Mouse (Mus musculus): ENCODE results near the gene Atp2b4. TPM values are rescaled to one million over a fixed set of nuclear protein-coding genes. Genes with fewer than 3 reads are reported as not detected.
A peak's percentile ranks its signal among the peaks of the same experiment; 100 is the strongest.
"Not testable (repeated sequence)": the region's sequence is repeated elsewhere in the genome, so short reads cannot be mapped to it uniquely, and the experiment has no call there.

Atp2b4 gene
- polyA plus RNA-seq, 1 experiment from 2014 or later: 27.5 TPM

- 81% methylated on average over 3 of the region's 3 CpGs for WGBS (ENCODE audit: insufficient replicate concordance)
- DNase-seq (no peak), ATAC-seq (ENCODE audit: low read depth) (no peak)
- Histone ChIP-seq H3K4me1 (replicated peaks) (peaks cover 6% of the 10 kb centered on the region; the same call in 1 of the 2 replicates), H3K9ac (no peak overlapping the region), H3K36me3 (no peaks in the 10 kb centered on the region), H3K9me3 (replicated peaks) (no peaks in the 10 kb centered on the region), H3K4me2 (no peak overlapping the region), H3K4me3 (replicated peaks) (no peak overlapping the region), H3K27ac (no peak overlapping the region), H3K27me3 (no peaks in the 10 kb centered on the region)
Measured at GRCm38 (mm10) chr1:133668618-133669017, 132.2 kb downstream of the Atp2b4 start.

- H3K9me3 ChIP-seq (replicated peaks): no peaks in the 10 kb centered on the region
- no peak overlapping the region for H3K4me3 ChIP-seq (replicated peaks)
- WGBS (ENCODE audit: insufficient replicate concordance): 77% methylated on average over 7 of the region's 7 CpGs
- H3K4me1 ChIP-seq (replicated peaks): peaks cover 6% of the 10 kb centered on the region; the same call in 1 of the 2 replicates
- H3K27ac ChIP-seq: no peak overlapping the region
- H3K27me3 ChIP-seq: no peaks in the 10 kb centered on the region
- DNase-seq (no peak), ATAC-seq (ENCODE audit: low read depth) (no peak)
- no peaks in the 10 kb centered on the region for H3K36me3 ChIP-seq
- H3K4me2 ChIP-seq: no peak overlapping the region
- H3K9ac ChIP-seq: no peak overlapping the region
Measured at GRCm38 (mm10) chr1:133667721-133668120, 133.1 kb downstream of the Atp2b4 start.

- H3K27me3 ChIP-seq; H3K4me1 ChIP-seq (replicated peaks); H3K36me3 ChIP-seq; H3K9ac ChIP-seq; DNase-seq; H3K9me3 ChIP-seq (replicated peaks); H3K4me2 ChIP-seq; H3K27ac ChIP-seq; H3K4me3 ChIP-seq (replicated peaks); ATAC-seq (ENCODE audit: low read depth): not testable (repeated sequence)
- 65% methylated on average over 8 of the region's 8 CpGs for WGBS (ENCODE audit: insufficient replicate concordance)
Measured at GRCm38 (mm10) chr1:133665713-133666112, 135.1 kb downstream of the Atp2b4 start.

- H3K4me1 ChIP-seq (replicated peaks): peaks cover 16% of the 10 kb centered on the region
- WGBS (ENCODE audit: insufficient replicate concordance): 67% methylated on average over 11 of the region's 11 CpGs
- H3K27ac ChIP-seq: peak overlapping the region; percentile 70
- DNase-seq (no peak), ATAC-seq (ENCODE audit: low read depth) (no peak)
- peaks cover 3% of the 10 kb centered on the region for H3K36me3 ChIP-seq
- 0 out of 2 replicates have a peak overlapping the region, but pooled peaks have one; percentile 20 for H3K9ac ChIP-seq
- no peaks in the 10 kb centered on the region for H3K9me3 ChIP-seq (replicated peaks)
- peak overlapping the region; percentile 34; the same call in 1 of the 2 replicates for H3K4me2 ChIP-seq
- H3K4me3 ChIP-seq (replicated peaks): no peak overlapping the region
- no peaks in the 10 kb centered on the region for H3K27me3 ChIP-seq
Measured at GRCm38 (mm10) chr1:133664203-133664970, 136.5 kb downstream of the Atp2b4 start.

GRCm38 (mm10) chr1:133663427-133663826 is 137.4 kb downstream of the Atp2b4 start:
- Histone ChIP-seq H3K27ac (no peak overlapping the region), H3K9ac (no peak overlapping the region), H3K4me2 (no peak overlapping the region), H3K4me3 (replicated peaks) (no peak overlapping the region), H3K36me3 (peaks cover 13% of the 10 kb centered on the region), H3K4me1 (replicated peaks) (peaks cover 26% of the 10 kb centered on the region), H3K9me3 (replicated peaks) (no peaks in the 10 kb centered on the region), H3K27me3 (no peaks in the 10 kb centered on the region)
- WGBS (ENCODE audit: insufficient replicate concordance): 75% methylated on average over 4 of the region's 4 CpGs
- no peak for ATAC-seq (ENCODE audit: low read depth)
- no peak for DNase-seq

GRCm38 (mm10) chr1:133662941-133663340 is 137.9 kb downstream of the Atp2b4 start:
- peaks cover 31% of the 10 kb centered on the region for H3K4me1 ChIP-seq (replicated peaks)
- H3K4me3 ChIP-seq (replicated peaks): no peak overlapping the region
- no peak overlapping the region for H3K9ac ChIP-seq
- H3K36me3 ChIP-seq: peaks cover 17% of the 10 kb centered on the region
- ATAC-seq (ENCODE audit: low read depth) (no peak), DNase-seq (no peak)
- no peak overlapping the region for H3K4me2 ChIP-seq
- 87% methylated on average over 7 of the region's 7 CpGs for WGBS (ENCODE audit: insufficient replicate concordance)
- no peak overlapping the region for H3K27ac ChIP-seq
- no peaks in the 10 kb centered on the region for H3K9me3 ChIP-seq (replicated peaks)
- no peaks in the 10 kb centered on the region for H3K27me3 ChIP-seq

GRCm38 (mm10) chr1:133661203-133661933 is 139.5 kb downstream of the Atp2b4 start, which contains the start of gene Gm38394:
Gene Gm38394 (minus strand): TSS chr1:133661318.
- Histone ChIP-seq H3K9me3 (replicated peaks) (no peaks in the 10 kb centered on the region), H3K36me3 (peaks cover 32% of the 10 kb centered on the region), H3K9ac (peak within 1 kb of the TSS; percentile 92), H3K27ac (peak within 1 kb of the TSS; percentile 87), H3K4me3 (replicated peaks) (peak within 1 kb of the TSS; percentile 85), H3K4me2 (peak within 1 kb of the TSS; percentile 86), H3K4me1 (replicated peaks) (peaks cover 45% of the 10 kb centered on the region), H3K27me3 (no peaks in the 10 kb centered on the region)
- 3% methylated on average over 26 of the region's 26 CpGs for WGBS (ENCODE audit: insufficient replicate concordance)
- DNase-seq (peak; percentile 86), ATAC-seq (ENCODE audit: low read depth) (peak; percentile 99)

- Histone ChIP-seq H3K4me3 (replicated peaks) (peak within 1 kb of the TSS; percentile 85), H3K4me2 (peak within 1 kb of the TSS; percentile 86), H3K27me3 (no peaks in the 10 kb centered on the region), H3K9ac (peak within 1 kb of the TSS; percentile 92), H3K36me3 (peaks cover 35% of the 10 kb centered on the region), H3K9me3 (replicated peaks) (no peaks in the 10 kb centered on the region), H3K4me1 (replicated peaks) (peaks cover 48% of the 10 kb centered on the region), H3K27ac (peak within 1 kb of the TSS; percentile 87)
- ATAC-seq (ENCODE audit: low read depth) (peak; percentile 75), DNase-seq (peak; percentile 28)
- 1% methylated on average over 41 of the region's 41 CpGs for whole genome bisulfite sequencing (ENCODE audit: insufficient replicate concordance)
Measured at GRCm38 (mm10) chr1:133660466-133661202, 140.2 kb downstream of the Atp2b4 start, which contains the start of gene Zbed6. Gene Zbed6 (minus strand): TSS chr1:133660885.

GRCm38 (mm10) chr1:133658878-133659277 is 142.0 kb downstream of the Atp2b4 start:
- Histone ChIP-seq H3K4me2 (peak overlapping the region; percentile 86; the same call in 1 of the 2 replicates), H3K27me3 (no peaks in the 10 kb centered on the region), H3K4me1 (replicated peaks) (peaks cover 48% of the 10 kb centered on the region), H3K9me3 (replicated peaks) (no peaks in the 10 kb centered on the region), H3K4me3 (replicated peaks) (no peak overlapping the region), H3K27ac (no peak overlapping the region), H3K9ac (no peak overlapping the region), H3K36me3 (peaks cover 42% of the 10 kb centered on the region)
- no peak for ATAC-seq (ENCODE audit: low read depth)
- 97% methylated on average over 3 of the region's 3 CpGs for WGBS (ENCODE audit: insufficient replicate concordance)
- no peak for DNase-seq

- no peak for ATAC-seq (ENCODE audit: low read depth)
- Histone ChIP-seq H3K27me3 (no peaks in the 10 kb centered on the region), H3K4me2 (no peak overlapping the region), H3K9me3 (replicated peaks) (no peaks in the 10 kb centered on the region), H3K4me3 (replicated peaks) (no peak overlapping the region), H3K9ac (no peak overlapping the region), H3K27ac (no peak overlapping the region), H3K4me1 (replicated peaks) (peaks cover 50% of the 10 kb centered on the region), H3K36me3 (peaks cover 49% of the 10 kb centered on the region)
- 82% methylated on average over 5 of the region's 5 CpGs for WGBS (ENCODE audit: insufficient replicate concordance)
- no peak for DNase-seq
Measured at GRCm38 (mm10) chr1:133656811-133657210, 144.0 kb downstream of the Atp2b4 start.

GRCm38 (mm10) chr1:133653033-133653432 is 147.8 kb downstream of the Atp2b4 start:
- Histone ChIP-seq H3K36me3 (peaks cover 49% of the 10 kb centered on the region), H3K9me3 (replicated peaks) (no peaks in the 10 kb centered on the region), H3K4me3 (replicated peaks) (no peak overlapping the region), H3K27ac (no peak overlapping the region), H3K9ac (no peak overlapping the region), H3K4me1 (replicated peaks) (peaks cover 33% of the 10 kb centered on the region), H3K4me2 (no peak overlapping the region), H3K27me3 (no peaks in the 10 kb centered on the region)
- DNase-seq: no peak
- WGBS (ENCODE audit: insufficient replicate concordance): 92% methylated on average over 1 of the region's 1 CpGs
- no peak for ATAC-seq (ENCODE audit: low read depth)

Data from liver, embryonic 13.5 days (tissue).